Mouse (Mus musculus) lung, postnatal 25 days (tissue): ENCODE results near the gene Ptpn6.
"Not testable (repeated sequence)": the region's sequence is repeated elsewhere in the genome, so short reads cannot be mapped to it uniquely, and the experiment has no call there.

Experiments
- DNase-seq: peaks from one replicate; pipeline ENCODE4 v3.0.0; 2022; ENCODE audit warnings: low spot score

Gene Ptpn6

GRCm38 (mm10) chr6:124699366-124699765 is 39.1 kb downstream of the Ptpn6 start:
- no peak for DNase-seq

GRCm38 (mm10) chr6:124698751-124699150 is 39.8 kb downstream of the Ptpn6 start:
- no peak for DNase-seq

GRCm38 (mm10) chr6:124696441-124697150 is 41.9 kb downstream of the Ptpn6 start:
- no peak for DNase-seq

- peak; percentile 91 for DNase-seq
Observed at GRCm38 (mm10) chr6:124694166-124694955, 44.2 kb downstream of the Ptpn6 start.

GRCm38 (mm10) chr6:124693243-124693981 is 45.1 kb downstream of the Ptpn6 start:
- no peak for DNase-seq

- DNase-seq: no peak
Observed at GRCm38 (mm10) chr6:124690517-124690916, 48.0 kb downstream of the Ptpn6 start.

GRCm38 (mm10) chr6:124689011-124689410 is 49.5 kb downstream of the Ptpn6 start:
- no peak for DNase-seq

- DNase-seq: no peak
Observed at GRCm38 (mm10) chr6:124688151-124688758, 50.3 kb downstream of the Ptpn6 start.

GRCm38 (mm10) chr6:124686644-124687043 is 51.9 kb downstream of the Ptpn6 start:
- DNase-seq: not testable (repeated sequence)

- no peak for DNase-seq
Observed at GRCm38 (mm10) chr6:124685606-124686386, 52.7 kb downstream of the Ptpn6 start.

GRCm38 (mm10) chr6:124683591-124684417 is 54.7 kb downstream of the Ptpn6 start:
- peak; percentile 74 for DNase-seq

GRCm38 (mm10) chr6:124682291-124682690 is 56.2 kb downstream of the Ptpn6 start:
- not testable (repeated sequence) for DNase-seq

GRCm38 (mm10) chr6:124679486-124679885 is 59.0 kb downstream of the Ptpn6 start:
- DNase-seq: no peak

- no peak for DNase-seq
Observed at GRCm38 (mm10) chr6:124678769-124679168, 59.7 kb downstream of the Ptpn6 start.

- DNase-seq: no peak
Observed at GRCm38 (mm10) chr6:124676171-124676570, 62.3 kb downstream of the Ptpn6 start.

- DNase-seq: no peak
Observed at GRCm38 (mm10) chr6:124674591-124674990, 63.9 kb downstream of the Ptpn6 start.

- DNase-seq: no peak
Observed at GRCm38 (mm10) chr6:124673619-124674018, 64.9 kb downstream of the Ptpn6 start.

GRCm38 (mm10) chr6:124672100-124672499 is 66.4 kb downstream of the Ptpn6 start:
- DNase-seq: no peak
